Mouse (Mus musculus) heart, embryonic 12.5 days (tissue): ENCODE results near the gene Aspscr1. TPM values are rescaled to one million over a fixed set of nuclear protein-coding genes. Genes with fewer than 3 reads are reported as not detected.

Experiments used
- ATAC-seq: fragments of 200-750 bp; cut with Nextera tagmentation; 2 replicates; pipeline ENCODE4 v1.8.0; 2017; ENCODE audit warnings: moderate TSS enrichment, moderate library complexity; ENCODE audit not compliant: insufficient number of reproducible peaks, low FRiP score
- H3K27ac ChIP-seq: fragments of 300-500 bp; sonication (generic); 2 replicates; pipeline ENCODE4 v1.5.1; 2016; ENCODE audit warnings: mild to moderate bottlenecking, moderate library complexity; ENCODE audit not compliant: poor library complexity, severe bottlenecking
- H3K27me3 ChIP-seq: fragments of 300-500 bp; sonication (generic); replicated peaks from 2 replicates; pipeline ENCODE4 v1.6.1; 2016; ENCODE audit warnings: mild to moderate bottlenecking, moderate library complexity
- H3K36me3 ChIP-seq: fragments of 300-500 bp; sonication (generic); 2 replicates; pipeline ENCODE4 v1.6.1; 2016; ENCODE audit warnings: mild to moderate bottlenecking, moderate library complexity
- H3K4me1 ChIP-seq: fragments of 300-500 bp; sonication (generic); replicated peaks from 2 replicates; pipeline ENCODE4 v1.6.1; 2016; ENCODE audit warnings: mild to moderate bottlenecking
- H3K4me2 ChIP-seq: fragments of 300-500 bp; sonication (generic); 2 replicates; pipeline ENCODE4 v1.6.1; 2016; ENCODE audit warnings: mild to moderate bottlenecking, moderate library complexity
- H3K4me3 ChIP-seq: fragments of 300-500 bp; sonication (generic); 2 replicates; pipeline ENCODE4 v1.5.1; 2016; ENCODE audit warnings: mild to moderate bottlenecking
- H3K9ac ChIP-seq: fragments of 300-500 bp; sonication (generic); 2 replicates; pipeline ENCODE4 v1.6.1; 2016; ENCODE audit warnings: mild to moderate bottlenecking, moderate library complexity
- H3K9me3 ChIP-seq: fragments of 300-500 bp; sonication (generic); replicated peaks from 2 replicates; pipeline ENCODE4 v1.6.1; 2016; ENCODE audit warnings: mild to moderate bottlenecking, moderate library complexity
- WGBS: fragments of 180-500 bp; shearing (Covaris S2); methylation state at CpG from one replicate; pipeline ENCODE4 v1.1.7; 2016; 5-methylcytosine and 5-hydroxymethylcytosine counted together
- polyA plus RNA-seq: library from polyadenylated mRNA; unstranded; fragments of >200 nt; fragmentation: Nextera tagmentation; extraction: Ambion mirVana; gene quantifications from 2 replicates; pipeline ENCODE4 v1.2.1, GENCODE M21; 2016

Aspscr1 gene
- polyA plus RNA-seq, 1 experiment from 2014 or later: 103 TPM

GRCm38 (mm10) chr11:120719242-120719641 lies 46.5 kb downstream of the Aspscr1 start:
- ATAC-seq: no peak
- no peak overlapping the region for H3K4me3 ChIP-seq
- H3K27ac ChIP-seq: no peak overlapping the region
- peaks cover 28% of the 10 kb centered on the region for H3K4me1 ChIP-seq
- peaks cover 45% of the 10 kb centered on the region for H3K27me3 ChIP-seq
- H3K9me3 ChIP-seq: no peaks in the 10 kb centered on the region
- H3K36me3 ChIP-seq: peaks cover 39% of the 10 kb centered on the region
- H3K4me2 ChIP-seq: no peak overlapping the region
- H3K9ac ChIP-seq: no peak overlapping the region
- 91% methylated on average over 9 of the region's 9 CpGs for WGBS

- ATAC-seq: no peak
- WGBS: 91% methylated on average over 13 of the region's 13 CpGs
- Histone ChIP-seq H3K9ac (no peak overlapping the region), H3K4me3 (no peak overlapping the region), H3K9me3 (no peaks in the 10 kb centered on the region), H3K27me3 (peaks cover 45% of the 10 kb centered on the region), H3K4me1 (peaks cover 22% of the 10 kb centered on the region), H3K4me2 (no peak overlapping the region), H3K36me3 (peaks cover 39% of the 10 kb centered on the region), H3K27ac (no peak overlapping the region)
Measured at GRCm38 (mm10) chr11:120719841-120720376, 47.1 kb downstream of the Aspscr1 start.

GRCm38 (mm10) chr11:120720450-120720849 lies 47.7 kb downstream of the Aspscr1 start:
- no peak overlapping the region for H3K27ac ChIP-seq
- no peaks in the 10 kb centered on the region for H3K9me3 ChIP-seq

DNA sequence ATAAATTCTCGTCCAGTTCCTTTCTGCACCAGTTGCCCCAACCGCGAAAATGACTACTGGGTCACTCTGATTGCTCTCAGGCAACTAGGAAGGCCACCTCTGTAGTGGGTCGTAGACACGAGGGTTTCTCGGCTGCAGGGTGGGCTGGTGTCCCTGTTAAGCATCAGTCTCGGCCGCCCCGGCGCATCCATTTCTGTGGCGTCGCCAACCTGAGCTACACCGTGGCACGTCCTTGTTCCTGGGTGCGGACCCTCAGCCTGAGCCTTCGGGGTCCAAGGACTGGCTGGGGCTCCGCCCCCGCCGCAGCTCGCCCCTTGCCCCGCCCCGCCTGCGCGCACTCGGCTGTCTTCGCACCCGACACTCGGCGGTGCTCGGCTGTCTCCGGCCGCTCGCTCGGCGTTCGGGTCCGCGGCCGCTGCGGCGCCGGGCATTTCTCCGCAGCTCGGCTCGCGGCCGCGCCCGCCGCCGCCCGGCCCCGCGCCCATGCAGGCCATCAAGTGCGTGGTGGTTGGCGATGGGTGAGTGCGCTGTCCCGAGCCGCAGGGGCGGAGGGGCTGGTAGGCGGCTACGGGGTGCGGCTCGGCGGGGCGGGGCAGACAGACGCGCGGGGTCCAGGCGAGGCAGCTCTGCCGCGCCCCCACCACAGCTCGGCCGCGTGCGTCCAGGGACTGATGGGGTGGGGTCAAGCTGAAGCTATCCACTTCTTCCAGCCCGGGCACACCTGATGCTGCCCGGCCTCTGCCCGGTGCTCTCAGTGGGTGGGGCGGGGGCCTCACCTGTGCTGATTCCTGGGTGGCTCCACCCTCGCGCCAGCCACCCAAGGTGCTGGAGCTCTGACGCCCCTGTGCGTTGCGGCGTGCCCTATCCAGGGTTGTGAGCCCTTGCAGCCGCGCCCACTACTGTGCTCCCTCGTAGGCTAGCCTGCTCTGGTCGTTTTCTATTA lies 48.6 kb downstream of the Aspscr1 start, which contains the start of gene Rac3:
Rac3 (plus strand) TSS at position 347 of the 943 bp plus-strand sequence.
- peak; percentile 67 for ATAC-seq
- whole genome bisulfite sequencing: under 1% methylated on average over 81 of the region's 90 CpGs
- Histone ChIP-seq H3K27me3 (peaks cover 59% of the 10 kb centered on the region), H3K36me3 (peaks cover 34% of the 10 kb centered on the region), H3K27ac (no peak within 1 kb of the TSS), H3K4me2 (peak within 1 kb of the TSS; percentile 99), H3K4me3 (peak within 1 kb of the TSS; percentile 72), H3K4me1 (peaks cover 22% of the 10 kb centered on the region), H3K9ac (peak within 1 kb of the TSS; percentile 84), H3K9me3 (no peaks in the 10 kb centered on the region)

More at GRCm38 (mm10) chr11:120720450-120720849, 47.7 kb downstream of the Aspscr1 start:
- peak overlapping the region; percentile 99 for H3K4me2 ChIP-seq
- 12% methylated on average over 17 of the region's 17 CpGs for WGBS
- peaks cover 39% of the 10 kb centered on the region for H3K36me3 ChIP-seq
- peak overlapping the region; percentile 84 for H3K9ac ChIP-seq
- peaks cover 49% of the 10 kb centered on the region for H3K27me3 ChIP-seq
- H3K4me1 ChIP-seq: peaks cover 18% of the 10 kb centered on the region
- H3K4me3 ChIP-seq: peak overlapping the region; percentile 72
- 0 out of 2 replicates have a peak, but pooled peaks have one; percentile 8 for ATAC-seq

- peak overlapping the region; percentile 99 for H3K4me2 ChIP-seq
- H3K27ac ChIP-seq: no peak overlapping the region
- H3K4me1 ChIP-seq: peaks cover 28% of the 10 kb centered on the region
- WGBS: 21% methylated on average over 21 of the region's 21 CpGs
- peak overlapping the region; percentile 84 for H3K9ac ChIP-seq
- no peaks in the 10 kb centered on the region for H3K9me3 ChIP-seq
- peaks cover 29% of the 10 kb centered on the region for H3K36me3 ChIP-seq
- peaks cover 59% of the 10 kb centered on the region for H3K27me3 ChIP-seq
- ATAC-seq: no peak
- peak overlapping the region; percentile 72 for H3K4me3 ChIP-seq
Measured at GRCm38 (mm10) chr11:120722067-120722630, 49.4 kb downstream of the Aspscr1 start.

DNA sequence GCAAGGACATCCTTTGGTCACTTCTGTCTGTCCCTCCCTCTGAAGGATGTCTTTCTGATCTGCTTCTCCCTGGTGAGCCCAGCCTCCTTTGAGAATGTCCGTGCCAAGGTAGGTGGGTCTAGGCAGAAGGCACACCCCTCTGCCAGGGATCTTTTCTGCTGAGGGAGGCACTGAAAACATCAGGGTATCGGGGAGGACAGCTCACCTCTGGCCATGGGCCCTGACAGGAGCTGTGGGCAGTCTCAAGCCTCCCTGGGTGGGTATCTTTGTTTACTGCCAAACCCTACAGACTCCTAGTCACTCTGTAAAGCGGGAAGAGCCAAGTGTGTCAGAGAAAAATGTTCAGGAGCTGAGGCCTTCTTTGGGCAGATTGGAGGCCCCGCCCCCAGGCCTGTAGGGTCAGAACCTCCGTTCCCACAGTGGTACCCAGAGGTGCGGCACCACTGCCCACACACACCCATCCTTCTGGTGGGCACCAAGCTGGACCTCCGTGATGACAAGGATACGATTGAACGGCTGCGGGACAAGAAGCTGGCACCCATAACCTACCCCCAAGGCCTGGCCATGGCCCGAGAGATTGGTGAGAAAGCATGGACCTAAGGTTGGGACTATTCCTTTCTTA lies 50.1 kb downstream of the Aspscr1 start:
- 85% methylated on average over 11 of the region's 11 CpGs for WGBS
- H3K27me3 ChIP-seq: peaks cover 59% of the 10 kb centered on the region

DNA sequence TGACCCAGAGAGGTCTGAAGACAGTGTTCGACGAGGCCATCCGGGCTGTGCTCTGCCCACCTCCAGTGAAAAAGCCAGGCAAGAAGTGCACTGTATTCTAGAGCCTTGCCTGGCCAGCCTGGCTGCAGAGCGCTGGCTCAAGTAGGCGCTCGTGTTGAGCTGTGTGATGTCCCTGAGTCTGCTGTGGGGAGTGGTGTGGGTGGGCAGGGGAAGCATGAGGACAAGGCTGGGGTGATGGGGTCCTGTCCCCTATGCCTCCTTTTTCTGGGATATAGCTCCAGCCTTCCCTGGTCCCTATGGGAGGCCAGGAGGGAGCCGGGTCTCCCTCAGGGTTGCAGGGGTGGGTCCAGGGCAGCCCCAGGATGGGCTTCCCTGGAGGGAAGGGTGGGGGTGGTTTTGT lies 50.7 kb downstream of the Aspscr1 start:
- Histone ChIP-seq H3K4me3 (no peak overlapping the region), H3K36me3 (peaks cover 16% of the 10 kb centered on the region), H3K4me2 (no peak overlapping the region), H3K9me3 (no peaks in the 10 kb centered on the region), H3K9ac (no peak overlapping the region), H3K27me3 (peaks cover 64% of the 10 kb centered on the region), H3K27ac (no peak overlapping the region), H3K4me1 (peaks cover 28% of the 10 kb centered on the region)
- WGBS: 84% methylated on average over 7 of the region's 7 CpGs
- no peak for ATAC-seq

More for the DNA sequence above, 50.1 kb downstream of the Aspscr1 start:
- Histone ChIP-seq H3K27ac (no peak overlapping the region), H3K9me3 (no peaks in the 10 kb centered on the region), H3K36me3 (peaks cover 22% of the 10 kb centered on the region), H3K4me3 (no peak overlapping the region), H3K4me1 (peaks cover 28% of the 10 kb centered on the region), H3K9ac (no peak overlapping the region), H3K4me2 (no peak overlapping the region)
- no peak for ATAC-seq

GRCm38 (mm10) chr11:120726243-120727168 lies 53.7 kb downstream of the Aspscr1 start:
- Histone ChIP-seq H3K9me3 (no peaks in the 10 kb centered on the region), H3K9ac (peak overlapping the region; percentile 54), H3K27me3 (peaks cover 68% of the 10 kb centered on the region), H3K4me2 (peak overlapping the region; percentile 91), H3K4me3 (peak overlapping the region; percentile 64), H3K36me3 (no peaks in the 10 kb centered on the region), H3K27ac (no peak overlapping the region), H3K4me1 (peaks cover 21% of the 10 kb centered on the region)
- ATAC-seq: peak; percentile 19
- WGBS: 22% methylated on average over 32 of the region's 36 CpGs

DNA sequence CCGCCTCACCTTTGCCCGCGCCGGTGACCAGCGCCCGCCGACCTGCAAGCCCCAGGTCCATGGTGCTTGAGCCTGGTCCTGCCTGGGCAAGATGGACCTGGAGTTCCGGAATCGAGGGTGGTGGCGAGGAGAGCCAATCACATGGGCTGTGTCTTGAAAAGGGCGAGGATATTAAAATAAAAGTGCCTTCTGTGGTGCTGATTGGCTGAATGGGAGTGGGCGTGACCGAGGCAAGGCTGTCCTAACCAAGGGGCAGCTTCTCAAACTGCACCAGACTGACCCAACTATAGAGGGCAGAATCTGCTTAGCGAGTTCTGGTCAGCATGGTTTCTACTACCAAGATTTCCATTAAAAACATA lies 54.4 kb downstream of the Aspscr1 start, which contains the start of gene Dcxr:
Dcxr (minus strand) TSS at position 113 of the 359 bp plus-strand sequence.
- peak; percentile 89 for ATAC-seq
- no peak within 1 kb of the TSS for H3K27ac ChIP-seq
- H3K9ac ChIP-seq: peak within 1 kb of the TSS; percentile 54
- peaks cover 61% of the 10 kb centered on the region for H3K27me3 ChIP-seq
- peak within 1 kb of the TSS; percentile 64 for H3K4me3 ChIP-seq
- 1% methylated on average over 14 of the region's 14 CpGs for WGBS
- H3K9me3 ChIP-seq: no peaks in the 10 kb centered on the region
- no peaks in the 10 kb centered on the region for H3K36me3 ChIP-seq
- H3K4me1 ChIP-seq: peaks cover 15% of the 10 kb centered on the region
- peak within 1 kb of the TSS; percentile 91 for H3K4me2 ChIP-seq

- no peak for ATAC-seq
- H3K36me3 ChIP-seq: no peaks in the 10 kb centered on the region
- 59% methylated on average over 12 of the region's 12 CpGs for WGBS
- no peaks in the 10 kb centered on the region for H3K9me3 ChIP-seq
- H3K4me2 ChIP-seq: peak overlapping the region; percentile 91
- H3K4me1 ChIP-seq: peaks cover 18% of the 10 kb centered on the region
- H3K27me3 ChIP-seq: peaks cover 57% of the 10 kb centered on the region
- H3K9ac ChIP-seq: no peak overlapping the region
- no peak overlapping the region for H3K27ac ChIP-seq
- no peak overlapping the region for H3K4me3 ChIP-seq
Measured at GRCm38 (mm10) chr11:120727564-120727963, 54.8 kb downstream of the Aspscr1 start.
